Mouse (Mus musculus) heart, postnatal 4 days (tissue): ENCODE measurements at regions not wholly inside any gene's neighbourhood (a gene's known extent, or its start where the extent isn't known, plus 50 kb on each side); places are given as distances from the start of the nearest gene placed in this dataset.

ENCODE experiments used
- DNase-seq: peaks from one replicate; pipeline ENCODE4 v3.0.0; 2021

- no peak for DNase-seq
Observed at GRCm38 (mm10) chr4:8372069-8372468, 133.2 kb upstream of the Car8 start.

DNA sequence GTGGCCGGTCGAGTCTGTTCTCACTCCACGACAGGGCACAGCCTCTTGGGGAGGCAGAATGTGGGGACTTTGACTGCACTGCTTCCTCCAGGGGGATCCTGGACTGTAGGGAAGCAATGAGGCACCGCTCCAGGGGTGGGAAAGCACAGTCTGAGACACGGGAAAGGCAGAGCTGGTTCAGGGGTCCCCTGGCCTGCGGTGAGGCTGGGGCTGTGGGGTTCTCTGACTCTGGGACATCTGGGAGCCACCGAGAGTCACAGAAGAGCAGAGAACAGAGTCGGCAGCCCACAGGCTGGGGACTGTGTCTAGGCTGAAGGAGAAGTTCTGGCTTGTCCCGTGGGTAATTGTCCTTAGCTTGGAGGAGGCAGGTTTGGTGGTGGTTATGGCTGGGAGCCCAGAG lies 131.9 kb upstream of the Car8 start:
- DNase-seq, result no peak

GRCm38 (mm10) chr4:8367487-8368276 lies 128.8 kb upstream of the Car8 start:
- peak; percentile 52 for DNase-seq

GRCm38 (mm10) chr4:8366978-8367377 lies 128.1 kb upstream of the Car8 start:
- DNase-seq, result no peak

- DNase-seq, result no peak
Observed at GRCm38 (mm10) chr4:8362409-8362808, 123.6 kb upstream of the Car8 start.

DNA sequence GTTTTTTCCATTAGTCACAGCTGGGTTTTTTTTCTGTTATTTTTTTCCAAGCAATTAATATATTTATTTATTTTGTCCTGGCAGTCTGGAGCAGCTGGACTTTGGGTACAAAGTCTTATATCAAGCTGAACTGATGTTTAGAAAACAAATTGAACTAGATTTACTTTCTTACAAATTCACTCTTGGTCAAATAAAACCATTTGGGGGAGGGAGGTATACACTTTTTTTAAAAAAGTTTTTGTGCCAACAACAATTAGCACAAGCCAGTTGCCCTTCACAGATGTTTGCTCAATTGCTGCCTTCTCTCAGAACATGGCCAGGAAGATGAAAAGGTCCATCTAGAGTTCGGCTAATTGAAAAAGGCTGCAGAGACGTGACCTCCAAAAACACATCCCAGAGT lies 123.1 kb upstream of the Car8 start:
- no peak for DNase-seq

DNA sequence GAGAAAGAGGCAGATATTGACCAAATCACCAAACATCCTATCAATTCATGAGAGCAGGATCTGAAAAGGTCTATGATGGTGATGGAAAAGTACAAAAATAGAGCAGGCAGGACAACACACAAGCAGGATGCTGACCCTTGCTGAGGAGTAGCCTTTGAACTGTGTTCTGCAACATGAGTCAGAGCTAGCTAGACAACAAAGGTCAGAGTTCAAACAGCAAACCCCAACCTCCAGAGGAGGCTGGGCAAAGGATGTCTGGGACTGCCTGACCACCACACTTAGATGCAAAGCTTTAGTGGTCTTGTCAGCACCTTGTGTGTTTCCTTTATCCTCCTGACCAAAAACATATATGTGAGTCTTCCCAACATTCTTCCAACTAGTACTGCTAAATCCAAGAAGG lies 122.5 kb upstream of the Car8 start:
- no peak for DNase-seq

DNA sequence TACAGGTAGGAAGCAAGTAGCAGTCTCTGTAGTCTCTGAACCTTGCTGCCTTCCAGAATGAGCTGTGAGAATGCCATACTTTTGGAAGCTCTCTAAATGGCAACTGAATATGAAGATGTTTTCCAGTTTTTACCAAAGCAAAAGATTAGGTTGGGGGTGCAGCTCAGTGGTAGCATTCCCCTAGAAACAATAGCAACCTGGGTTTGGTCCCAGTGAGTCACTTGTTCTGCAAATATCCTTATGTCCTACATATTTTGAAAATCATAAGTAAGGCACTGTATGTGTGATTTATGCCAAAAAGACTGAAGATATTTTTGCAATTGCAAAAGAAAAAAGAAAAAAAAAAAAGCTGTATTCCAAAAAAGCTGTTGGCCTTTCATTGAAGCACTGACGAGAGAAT lies 118.6 kb upstream of the Car8 start:
- DNase-seq, result no peak

GRCm38 (mm10) chr4:8341928-8342327 lies 103.1 kb upstream of the Car8 start:
- DNase-seq, result peak; percentile 16

DNA sequence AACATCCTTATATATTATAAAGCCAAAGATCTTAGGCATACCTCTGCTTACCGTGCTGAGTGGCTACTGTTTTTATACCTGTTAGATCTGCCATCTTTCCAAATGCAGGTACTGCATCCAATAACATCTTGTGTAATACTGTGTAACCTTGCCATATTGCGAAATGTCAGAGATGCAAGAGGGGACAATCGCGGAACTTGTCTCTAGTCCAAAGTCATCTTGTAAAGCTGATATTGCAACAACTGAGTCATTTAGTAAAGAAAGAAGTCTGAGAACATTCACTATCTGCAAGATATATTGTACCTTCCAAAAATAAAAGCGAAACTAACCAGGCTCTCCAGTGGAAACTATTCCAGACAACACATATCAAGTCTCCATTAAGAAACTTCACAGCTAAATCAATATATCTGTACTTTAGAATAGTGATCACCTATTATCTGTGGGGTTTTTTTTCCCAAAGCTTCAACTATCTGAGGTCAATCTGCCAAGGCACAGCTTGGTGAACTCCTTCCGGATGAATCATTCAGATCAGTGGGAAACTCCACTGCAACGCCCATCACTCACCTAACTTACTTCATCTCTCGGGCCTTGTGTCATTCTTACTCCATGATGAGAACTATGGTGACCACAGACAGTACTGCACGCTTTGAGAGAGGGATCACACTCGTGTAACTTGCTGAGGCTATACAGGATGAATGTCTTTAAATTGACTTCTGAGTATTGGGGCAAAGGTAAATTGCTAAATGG lies 70.6 kb upstream of the Car8 start:
- no peak for DNase-seq

DNA sequence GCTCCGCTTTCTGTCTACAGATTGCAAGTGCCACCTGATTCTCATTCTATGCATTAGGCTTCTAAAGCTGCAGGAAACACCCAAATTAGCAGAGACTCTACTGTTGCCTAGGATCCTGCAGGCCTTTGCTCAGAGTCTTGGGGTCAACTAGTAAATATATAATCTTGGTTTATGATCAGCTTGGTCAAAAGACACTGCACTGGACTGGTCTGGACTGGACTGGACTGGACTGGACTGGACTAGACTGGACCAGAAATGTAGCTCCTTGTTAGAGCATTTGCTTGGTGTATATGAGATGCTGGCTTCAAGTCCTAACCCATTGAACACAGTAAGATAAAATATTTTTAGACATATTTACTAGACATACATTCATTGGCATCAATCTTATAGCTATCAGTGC lies 53.7 kb upstream of the Car8 start:
- no peak for DNase-seq

DNA sequence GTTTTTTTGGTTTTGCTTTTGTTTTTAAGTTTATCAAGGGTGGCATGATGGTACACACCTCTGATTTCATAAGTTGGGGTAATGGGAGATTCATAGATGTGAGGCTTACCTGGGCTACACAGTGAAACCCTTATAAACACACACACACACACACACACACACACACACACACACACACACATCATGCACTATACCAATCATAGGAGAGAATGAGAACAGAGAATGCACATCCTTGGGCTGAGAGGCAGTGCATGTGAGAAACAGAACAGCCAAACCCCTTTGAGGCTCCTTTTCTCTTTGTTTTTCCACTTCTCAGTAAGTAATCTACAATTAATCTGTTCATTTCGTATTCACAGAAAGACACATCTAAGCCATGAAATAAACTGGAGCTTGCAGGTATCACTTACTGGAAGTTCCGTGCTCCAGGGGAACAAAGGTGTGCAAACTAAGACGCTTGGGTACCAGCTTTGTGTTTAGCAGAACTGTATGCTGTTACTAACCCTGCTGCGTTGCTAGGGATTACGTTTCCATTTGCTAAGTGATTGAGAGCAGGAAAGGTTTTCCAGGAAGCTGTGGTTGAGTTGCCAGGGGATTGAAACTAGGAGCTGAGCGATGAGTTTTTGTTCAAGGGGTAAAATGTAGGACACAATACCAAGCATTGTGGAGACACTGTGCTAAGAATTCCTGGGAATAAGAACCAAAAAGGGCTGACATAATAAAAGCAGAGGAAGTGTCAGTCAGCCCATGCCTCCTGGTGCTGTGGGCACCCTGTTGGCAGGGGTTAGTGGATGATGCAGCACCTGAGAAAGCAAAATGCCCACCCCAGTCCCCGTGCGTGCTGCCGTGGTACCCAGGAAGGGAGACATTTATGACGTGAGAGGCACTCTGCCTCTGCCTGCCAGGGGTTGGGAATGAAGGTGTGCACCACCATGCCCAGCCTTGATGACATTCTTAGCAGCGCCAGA lies 53.0 kb upstream of the Car8 start:
- DNase-seq, result no peak

GRCm38 (mm10) chr4:8289901-8290300 lies 51.1 kb upstream of the Car8 start:
- no peak for DNase-seq
